Mouse (Mus musculus) right cerebral cortex, postnatal 4 days (tissue): Measurements from ENCODE around the gene Necab3.

Source experiments
- DNase-seq: peaks from one replicate; pipeline ENCODE4 v3.0.0-alpha.2; 2022

Gene Necab3

GRCm38 (mm10) chr2:154571266-154571665 lies 12.6 kb upstream of the Necab3 start:
- no peak for DNase-seq

- no peak for DNase-seq
Observed at GRCm38 (mm10) chr2:154570666-154571065, 12.0 kb upstream of the Necab3 start.

- DNase-seq = peak; percentile 96
Observed at GRCm38 (mm10) chr2:154569836-154570286, 11.2 kb upstream of the Necab3 start, which contains the start of gene E2f1. Gene E2f1, minus strand, starts transcription at chr2:154569892.

- DNase-seq = peak; percentile 57
Observed at GRCm38 (mm10) chr2:154569071-154569748, 10.5 kb upstream of the Necab3 start.

GRCm38 (mm10) chr2:154568329-154569070 lies 9.8 kb upstream of the Necab3 start:
- peak; percentile 55 for DNase-seq

- no peak for DNase-seq
Observed at GRCm38 (mm10) chr2:154567766-154568165, 9.1 kb upstream of the Necab3 start.

GRCm38 (mm10) chr2:154566641-154567040 lies 8.0 kb upstream of the Necab3 start:
- no peak for DNase-seq

GRCm38 (mm10) chr2:154565562-154565961 lies 6.9 kb upstream of the Necab3 start:
- no peak for DNase-seq

- DNase-seq = no peak
Observed at GRCm38 (mm10) chr2:154563612-154564170, 5.0 kb upstream of the Necab3 start.

- no peak for DNase-seq
Observed at GRCm38 (mm10) chr2:154557184-154557832, 1.4 kb downstream of the Necab3 start.

- no peak for DNase-seq
Observed at GRCm38 (mm10) chr2:154555235-154555634, 3.5 kb downstream of the Necab3 start.

GRCm38 (mm10) chr2:154552424-154552907 lies 6.2 kb downstream of the Necab3 start:
- peak; percentile 73 for DNase-seq

- no peak for DNase-seq
Observed at GRCm38 (mm10) chr2:154551927-154552326, 6.8 kb downstream of the Necab3 start.

GRCm38 (mm10) chr2:154551476-154551875 lies 7.2 kb downstream of the Necab3 start, which contains the start of gene Actl10:
Gene Actl10, plus strand, starts transcription at chr2:154551776.
- no peak for DNase-seq

GRCm38 (mm10) chr2:154550937-154551336 lies 7.8 kb downstream of the Necab3 start:
- DNase-seq = no peak

- DNase-seq = no peak
Observed at GRCm38 (mm10) chr2:154549886-154550189, 8.9 kb downstream of the Necab3 start.

GRCm38 (mm10) chr2:154549127-154549885 lies 9.4 kb downstream of the Necab3 start:
- DNase-seq = peak; percentile 70

GRCm38 (mm10) chr2:154548688-154549087 lies 10.0 kb downstream of the Necab3 start:
- no peak for DNase-seq

GRCm38 (mm10) chr2:154546711-154547110 lies 12.0 kb downstream of the Necab3 start, which contains the start of gene 1700003F12Rik:
Gene 1700003F12Rik, plus strand, starts transcription at chr2:154547085.
- no peak for DNase-seq

GRCm38 (mm10) chr2:154543567-154544347 lies 14.9 kb downstream of the Necab3 start:
- DNase-seq = peak; percentile 65

GRCm38 (mm10) chr2:154541630-154542029 lies 17.1 kb downstream of the Necab3 start:
- no peak for DNase-seq
